Mouse (Mus musculus): ENCODE measurements around the gene Rdh19. TPM values are rescaled to one million over a fixed set of nuclear protein-coding genes. Genes with fewer than 3 reads are reported as not detected.

Rdh19 gene
- polyA plus RNA-seq, 1 experiment from 2014 or later, result not detected

DNA sequence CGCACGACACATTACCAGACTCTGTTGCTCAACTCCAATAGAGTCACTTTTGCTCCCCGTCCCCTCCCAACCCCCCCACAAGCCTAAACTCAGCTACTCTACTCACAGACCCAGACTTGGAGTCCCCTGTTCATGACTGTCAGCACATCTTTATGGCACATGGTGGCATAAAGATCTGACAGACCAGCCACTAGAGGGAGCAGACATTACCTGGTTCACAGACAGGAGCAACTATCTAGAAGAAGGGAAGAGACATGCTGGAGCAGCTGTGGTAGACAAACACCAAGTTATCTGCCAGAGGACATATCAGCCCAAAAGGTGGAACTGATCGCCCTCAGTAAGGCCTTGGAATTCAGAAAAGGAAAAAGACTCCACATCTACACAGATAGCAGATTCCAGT, 22.8 kb downstream of the Rdh19 start:
- Histone ChIP-seq H3K36me3 (ENCODE audit: control insufficient read depth, insufficient read depth, low read length) (no peaks in the 10 kb centered on the region), H3K27ac (ENCODE audit: low read length) (no peak overlapping the region), H3K4me3 (ENCODE audit: low read length) (no peak overlapping the region), H3K9me3 (ENCODE audit: control insufficient read depth, low read length) (peaks cover 2% of the 10 kb centered on the region; the same call in 1 of the 2 replicates), H3K27me3 (replicated peaks; ENCODE audit: control insufficient read depth, insufficient read depth, low read length) (no peaks in the 10 kb centered on the region), H3K4me2 (ENCODE audit: low read depth, low read length) (no peak overlapping the region), H3K4me1 (ENCODE audit: control insufficient read depth, insufficient read depth, low read length) (0 out of 2 replicates have a peak, but pooled peaks cover 4% of the 10 kb centered on the region), H3K9ac (ENCODE audit: low read depth, low read length) (no peak overlapping the region)
- ATAC-seq, result no peak
- WGBS, result 78% methylated on average over 4 of the region's 4 CpGs

DNA sequence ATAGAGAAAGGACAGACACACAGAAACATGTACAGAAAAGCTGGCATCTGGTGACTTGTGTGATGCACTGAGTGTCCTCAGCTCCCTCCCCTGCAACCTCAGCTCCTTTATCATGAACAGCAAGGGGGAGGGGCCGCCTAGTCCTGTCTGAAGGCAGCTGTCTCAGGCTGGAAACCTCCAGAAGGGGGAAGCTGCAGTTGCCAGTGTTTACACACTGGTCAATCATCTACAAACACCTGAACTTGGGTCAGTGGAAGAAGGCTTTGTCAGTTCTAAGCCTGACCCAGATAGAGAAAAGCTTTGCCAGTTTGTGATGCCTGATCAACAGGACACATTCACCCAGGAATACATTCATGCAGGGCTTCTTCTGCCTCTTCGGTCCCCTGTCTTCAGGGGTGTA, 28.0 kb downstream of the Rdh19 start:
- peak; percentile 84 for ATAC-seq
- no peak overlapping the region for H3K9ac ChIP-seq (ENCODE audit: low read depth, low read length)
- peak overlapping the region; percentile 94 for H3K27ac ChIP-seq (ENCODE audit: low read length)
- peak overlapping the region; percentile 19; the same call in 1 of the 2 replicates for H3K4me3 ChIP-seq (ENCODE audit: low read length)
- H3K4me2 ChIP-seq (ENCODE audit: low read depth, low read length), result peak overlapping the region; percentile 44
- H3K27me3 ChIP-seq (replicated peaks; ENCODE audit: control insufficient read depth, insufficient read depth, low read length), result no peaks in the 10 kb centered on the region
- H3K9me3 ChIP-seq (ENCODE audit: control insufficient read depth, low read length), result no peaks in the 10 kb centered on the region
- WGBS, result 33% methylated on average over 2 of the region's 2 CpGs
- no peaks in the 10 kb centered on the region for H3K36me3 ChIP-seq (ENCODE audit: control insufficient read depth, insufficient read depth, low read length)
- H3K4me1 ChIP-seq (ENCODE audit: control insufficient read depth, insufficient read depth, low read length), result peaks cover 13% of the 10 kb centered on the region; the same call in 1 of the 2 replicates

DNA sequence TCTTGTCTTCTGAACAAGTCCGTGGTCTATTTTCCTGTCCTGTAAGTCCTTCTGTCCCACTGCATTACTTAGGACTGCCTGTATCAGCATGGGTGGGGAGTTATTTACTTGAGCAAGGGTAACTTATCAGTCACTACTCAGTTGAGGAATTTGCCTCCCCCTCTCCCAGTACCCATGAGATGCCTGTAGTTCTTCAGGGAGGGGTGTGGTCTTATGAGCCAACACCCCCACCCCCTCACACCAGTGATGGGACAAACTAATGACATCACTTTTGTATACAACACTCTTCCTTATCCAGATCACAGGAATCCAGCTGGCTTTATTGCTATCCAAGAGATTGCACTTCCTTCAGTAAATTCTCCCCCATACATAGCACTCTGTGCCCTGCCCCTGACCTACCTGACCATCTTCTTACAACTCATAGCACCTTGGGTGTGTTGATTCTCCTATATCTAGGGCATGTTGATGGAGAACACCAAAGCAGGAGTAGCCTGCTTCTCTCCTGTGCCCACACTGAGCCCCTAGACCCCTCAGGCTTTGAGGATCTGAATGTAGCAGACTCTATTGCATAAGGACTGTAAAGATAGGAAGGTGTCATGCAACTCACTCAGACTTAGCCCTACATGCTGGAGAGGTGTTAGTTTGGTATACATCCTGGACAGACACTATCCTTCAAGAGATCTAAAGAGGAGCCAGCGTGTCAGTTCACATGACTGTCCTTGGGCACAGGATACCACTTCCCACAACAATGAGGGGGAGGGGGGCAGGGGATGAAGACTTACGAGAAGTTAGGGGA, 28.7 kb downstream of the Rdh19 start:
- no peaks in the 10 kb centered on the region for H3K27me3 ChIP-seq (replicated peaks; ENCODE audit: control insufficient read depth, insufficient read depth, low read length)
- no peak overlapping the region for H3K9ac ChIP-seq (ENCODE audit: low read depth, low read length)
- H3K4me2 ChIP-seq (ENCODE audit: low read depth, low read length), result peak overlapping the region; percentile 44
- H3K9me3 ChIP-seq (ENCODE audit: control insufficient read depth, low read length), result no peaks in the 10 kb centered on the region
- peak overlapping the region; percentile 19; the same call in 1 of the 2 replicates for H3K4me3 ChIP-seq (ENCODE audit: low read length)
- no peaks in the 10 kb centered on the region for H3K36me3 ChIP-seq (ENCODE audit: control insufficient read depth, insufficient read depth, low read length)
- peak overlapping the region; percentile 94 for H3K27ac ChIP-seq (ENCODE audit: low read length)
- peaks cover 13% of the 10 kb centered on the region; the same call in 1 of the 2 replicates for H3K4me1 ChIP-seq (ENCODE audit: control insufficient read depth, insufficient read depth, low read length)
- WGBS, result 43% methylated on average over 3 of the region's 3 CpGs
- peak; percentile 84 for ATAC-seq

DNA sequence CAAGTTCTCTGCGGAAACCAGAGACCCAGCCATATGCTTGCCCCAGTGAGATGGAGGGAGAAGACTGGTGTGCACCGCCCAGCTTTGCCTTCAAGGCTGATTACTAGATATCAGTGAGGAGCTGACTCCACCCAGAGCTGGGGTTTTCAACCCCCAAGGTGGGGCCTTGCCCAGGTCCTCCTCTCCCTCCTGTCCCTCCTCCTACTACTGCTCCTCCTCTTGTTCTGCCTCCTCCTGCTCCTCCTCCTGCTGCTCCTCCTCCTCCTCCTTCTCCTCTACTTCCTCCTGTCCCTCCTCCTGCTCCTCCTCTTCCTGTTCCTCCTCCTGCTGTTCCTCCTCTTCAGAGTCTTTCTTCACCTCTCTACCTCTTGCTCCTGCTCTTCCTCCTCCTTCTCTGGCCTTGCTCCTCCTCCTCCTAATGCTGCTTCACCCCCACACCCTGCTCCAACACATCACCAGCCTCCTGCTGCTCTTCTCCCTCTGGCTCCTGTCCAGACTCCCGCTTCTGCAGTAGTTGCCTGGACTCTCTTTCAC, 29.5 kb downstream of the Rdh19 start:
- Histone ChIP-seq H3K27me3 (replicated peaks; ENCODE audit: control insufficient read depth, insufficient read depth, low read length) (no peaks in the 10 kb centered on the region), H3K9me3 (ENCODE audit: control insufficient read depth, low read length) (no peaks in the 10 kb centered on the region), H3K4me1 (ENCODE audit: control insufficient read depth, insufficient read depth, low read length) (peaks cover 13% of the 10 kb centered on the region; the same call in 1 of the 2 replicates), H3K36me3 (ENCODE audit: control insufficient read depth, insufficient read depth, low read length) (no peaks in the 10 kb centered on the region), H3K4me3 (ENCODE audit: low read length) (peak overlapping the region; percentile 23), H3K4me2 (ENCODE audit: low read depth, low read length) (peak overlapping the region; percentile 44), H3K9ac (ENCODE audit: low read depth, low read length) (0 out of 2 replicates have a peak overlapping the region, but pooled peaks have one; percentile 27), H3K27ac (ENCODE audit: low read length) (peak overlapping the region; percentile 94)
- peak; percentile 87 for ATAC-seq
- WGBS, result 54% methylated on average over 3 of the region's 3 CpGs

DNA sequence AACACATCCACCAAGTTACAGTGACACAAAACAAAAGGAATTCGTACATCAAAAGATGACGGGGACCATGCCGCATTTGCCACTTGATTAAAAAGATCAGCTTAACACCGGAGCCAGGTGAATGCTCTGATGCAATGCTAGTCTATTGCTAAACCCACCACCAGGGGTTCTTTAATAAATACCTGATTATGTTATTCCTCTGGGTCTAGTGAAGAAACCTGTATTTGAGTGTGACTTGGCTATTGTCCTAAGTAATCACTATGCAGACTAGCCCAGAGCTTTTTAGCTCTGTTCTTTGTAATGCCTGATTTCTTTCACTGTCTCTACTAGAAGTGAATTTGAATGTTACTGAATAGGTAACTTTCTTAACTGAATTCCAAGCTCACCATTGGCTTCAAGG, 31.3 kb downstream of the Rdh19 start:
- Histone ChIP-seq H3K9ac (ENCODE audit: low read depth, low read length) (no peak overlapping the region), H3K4me2 (ENCODE audit: low read depth, low read length) (no peak overlapping the region), H3K36me3 (ENCODE audit: control insufficient read depth, insufficient read depth, low read length) (no peaks in the 10 kb centered on the region), H3K27ac (ENCODE audit: low read length) (no peak overlapping the region), H3K4me1 (ENCODE audit: control insufficient read depth, insufficient read depth, low read length) (peaks cover 13% of the 10 kb centered on the region; the same call in 1 of the 2 replicates), H3K27me3 (replicated peaks; ENCODE audit: control insufficient read depth, insufficient read depth, low read length) (no peaks in the 10 kb centered on the region), H3K4me3 (ENCODE audit: low read length) (no peak overlapping the region), H3K9me3 (ENCODE audit: control insufficient read depth, low read length) (no peaks in the 10 kb centered on the region)
- ATAC-seq, result no peak
- 94% methylated on average over 4 of the region's 4 CpGs for WGBS

DNA sequence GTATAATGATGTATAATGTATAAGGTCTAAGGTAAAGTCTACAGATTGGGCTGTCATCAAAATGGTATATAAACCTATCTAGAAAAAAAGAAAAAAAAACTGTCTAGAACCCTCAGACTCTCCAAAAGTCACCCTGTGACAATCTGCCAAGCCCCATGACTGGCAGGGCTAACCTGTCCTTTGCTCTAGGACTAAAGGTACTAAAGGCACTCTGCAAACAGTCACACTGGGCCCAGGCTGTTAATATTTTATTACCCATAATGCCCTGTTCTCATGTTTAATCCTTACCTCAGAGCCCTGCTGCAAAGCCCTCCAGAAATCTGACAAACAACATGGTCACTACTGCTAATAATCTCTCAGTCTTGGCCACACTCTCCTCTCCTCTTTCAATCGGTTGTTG, 36.8 kb downstream of the Rdh19 start:
- Histone ChIP-seq H3K36me3 (ENCODE audit: control insufficient read depth, insufficient read depth, low read length) (no peaks in the 10 kb centered on the region), H3K4me3 (ENCODE audit: low read length) (no peak overlapping the region), H3K27ac (ENCODE audit: low read length) (no peak overlapping the region), H3K9ac (ENCODE audit: low read depth, low read length) (no peak overlapping the region), H3K4me2 (ENCODE audit: low read depth, low read length) (no peak overlapping the region), H3K9me3 (ENCODE audit: control insufficient read depth, low read length) (no peaks in the 10 kb centered on the region), H3K4me1 (ENCODE audit: control insufficient read depth, insufficient read depth, low read length) (0 out of 2 replicates have a peak, but pooled peaks cover 3% of the 10 kb centered on the region), H3K27me3 (replicated peaks; ENCODE audit: control insufficient read depth, insufficient read depth, low read length) (no peaks in the 10 kb centered on the region)
- 51% methylated on average over 1 of the region's 1 CpGs for WGBS
- ATAC-seq, result no peak

DNA sequence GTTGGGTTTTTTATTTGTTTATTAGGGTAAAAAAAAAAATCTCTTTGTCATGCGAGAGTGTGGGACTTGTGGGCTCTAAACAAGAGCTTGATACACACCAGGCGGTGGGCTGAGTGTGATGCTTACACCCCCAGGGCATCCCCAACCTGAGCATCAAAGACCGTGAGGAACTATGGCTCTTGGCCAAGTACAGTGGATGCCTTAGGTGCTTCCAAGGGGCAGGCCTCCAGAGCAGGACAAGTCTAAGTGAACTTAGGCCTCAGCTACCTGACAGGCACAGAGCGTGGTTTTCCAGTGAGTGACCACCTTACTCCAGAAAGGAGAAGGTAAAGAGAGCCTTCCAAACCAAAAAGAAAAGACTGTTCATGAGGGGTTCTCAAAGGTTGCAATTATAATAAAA, 37.2 kb downstream of the Rdh19 start:
- no peak overlapping the region for H3K4me2 ChIP-seq (ENCODE audit: low read depth, low read length)
- H3K27ac ChIP-seq (ENCODE audit: low read length), result no peak overlapping the region
- no peak for ATAC-seq
- 89% methylated on average over 4 of the region's 4 CpGs for WGBS
- H3K9me3 ChIP-seq (ENCODE audit: control insufficient read depth, low read length), result no peaks in the 10 kb centered on the region
- H3K4me3 ChIP-seq (ENCODE audit: low read length), result no peak overlapping the region
- H3K27me3 ChIP-seq (replicated peaks; ENCODE audit: control insufficient read depth, insufficient read depth, low read length), result no peaks in the 10 kb centered on the region
- H3K4me1 ChIP-seq (ENCODE audit: control insufficient read depth, insufficient read depth, low read length), result 0 out of 2 replicates have a peak, but pooled peaks cover 3% of the 10 kb centered on the region
- H3K9ac ChIP-seq (ENCODE audit: low read depth, low read length), result no peak overlapping the region
- H3K36me3 ChIP-seq (ENCODE audit: control insufficient read depth, insufficient read depth, low read length), result no peaks in the 10 kb centered on the region

DNA sequence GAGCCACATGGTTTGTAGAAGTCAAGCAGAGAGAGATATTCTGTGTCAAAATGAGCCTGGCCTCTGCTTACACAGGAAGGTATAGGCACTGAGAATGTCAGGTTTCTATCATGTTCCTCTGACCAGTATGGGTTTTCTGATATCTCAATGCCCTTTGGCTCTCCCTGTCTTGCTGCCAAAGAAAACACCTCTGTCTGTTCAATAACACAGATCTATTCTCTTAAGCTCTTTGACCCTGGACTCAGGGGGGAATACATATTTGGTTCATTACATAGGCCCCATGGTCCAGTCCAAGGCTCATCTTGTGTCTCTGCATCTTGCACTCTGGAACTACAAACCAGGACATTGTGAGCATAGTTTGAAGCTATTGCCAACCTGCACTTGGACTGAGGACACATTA, 38.9 kb downstream of the Rdh19 start, which contains the start of gene Rdh7:
Gene Rdh7, minus strand, starts transcription at position 213 of the 400 bp plus-strand sequence.
- Histone ChIP-seq H3K27ac (ENCODE audit: low read length) (0 out of 2 replicates have a peak within 1 kb of the TSS, but pooled peaks have one; percentile 18), H3K9ac (ENCODE audit: low read depth, low read length) (no peak within 1 kb of the TSS), H3K4me1 (ENCODE audit: control insufficient read depth, insufficient read depth, low read length) (0 out of 2 replicates have a peak, but pooled peaks cover 3% of the 10 kb centered on the region), H3K36me3 (ENCODE audit: control insufficient read depth, insufficient read depth, low read length) (no peaks in the 10 kb centered on the region), H3K4me3 (ENCODE audit: low read length) (no peak within 1 kb of the TSS), H3K27me3 (replicated peaks; ENCODE audit: control insufficient read depth, insufficient read depth, low read length) (no peaks in the 10 kb centered on the region), H3K9me3 (ENCODE audit: control insufficient read depth, low read length) (no peaks in the 10 kb centered on the region), H3K4me2 (ENCODE audit: low read depth, low read length) (no peak within 1 kb of the TSS)
- ATAC-seq, result no peak

DNA sequence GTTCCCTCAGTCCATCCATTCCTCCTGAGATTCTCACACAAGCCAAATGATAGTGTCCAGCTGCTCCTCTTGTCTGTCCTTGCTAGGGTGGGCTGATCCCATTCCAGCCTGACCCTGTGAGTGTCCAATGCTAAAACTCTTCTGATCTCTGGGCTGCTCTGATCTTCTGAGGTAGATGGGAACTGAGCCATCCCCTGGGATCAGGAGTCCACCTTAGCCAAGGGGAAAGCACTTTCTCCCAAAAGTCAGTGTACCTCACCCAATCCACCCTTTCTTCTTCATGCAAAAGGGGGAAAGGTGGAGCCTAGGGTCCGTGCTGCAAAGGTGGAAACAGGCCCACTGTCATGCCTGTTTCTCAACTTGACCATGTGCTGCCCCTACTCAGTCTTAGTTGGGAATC, 41.8 kb downstream of the Rdh19 start:
- no peak overlapping the region for H3K9ac ChIP-seq (ENCODE audit: low read depth, low read length)
- no peaks in the 10 kb centered on the region for H3K27me3 ChIP-seq (replicated peaks; ENCODE audit: control insufficient read depth, insufficient read depth, low read length)
- H3K36me3 ChIP-seq (ENCODE audit: control insufficient read depth, insufficient read depth, low read length), result no peaks in the 10 kb centered on the region
- no peak overlapping the region for H3K27ac ChIP-seq (ENCODE audit: low read length)
- WGBS, result 79% methylated on average over 1 of the region's 1 CpGs
- H3K4me3 ChIP-seq (ENCODE audit: low read length), result no peak overlapping the region
- ATAC-seq, result no peak
- H3K9me3 ChIP-seq (ENCODE audit: control insufficient read depth, low read length), result no peaks in the 10 kb centered on the region
- H3K4me1 ChIP-seq (ENCODE audit: control insufficient read depth, insufficient read depth, low read length), result peaks cover 12% of the 10 kb centered on the region
- H3K4me2 ChIP-seq (ENCODE audit: low read depth, low read length), result no peak overlapping the region

Data from intestine, embryonic 16.5 days (tissue).